Mouse (Mus musculus) MEL (cell line): ENCODE results near the gene Tspyl4.

Experiments used
- CHD1 ChIP-seq: IDR thresholded peaks from 2 replicates; pipeline ENCODE4 v1.6.1; 2012; ENCODE audit warnings: low read depth, mild to moderate bottlenecking, inconsistent platforms, low read length, improper control_type of control experiment
- CHD2 ChIP-seq: IDR thresholded peaks from 2 replicates; pipeline ENCODE4 v1.6.1; 2011; ENCODE audit warnings: low read length, improper control_type of control experiment
- CTCF ChIP-seq, 3 experiments: IDR thresholded peaks in 2 of 3; conservative IDR thresholded peaks in 1 of 3; 2 replicates each; pipeline ENCODE4 v1.5.1; 2011 to 2012; ENCODE audit warnings: low read length in 3 of 3, low read depth in 2 of 3, mild to moderate bottlenecking in 2 of 3, improper control_type of control experiment in 1 of 3, inconsistent platforms in 1 of 3, mixed read lengths in 1 of 3, moderate library complexity in 1 of 3; ENCODE audit not compliant: control insufficient read depth in 1 of 3, insufficient read depth in 1 of 3, poor library complexity in 1 of 3, severe bottlenecking in 1 of 3
- E2F4 ChIP-seq: IDR thresholded peaks from 2 replicates; pipeline ENCODE4 v1.6.1; 2011; ENCODE audit warnings: low read depth, low read length, improper control_type of control experiment, borderline replicate concordance
- EP300 ChIP-seq, 2 experiments: IDR thresholded peaks; 2 replicates each; pipeline ENCODE4 v1.6.1; 2011; ENCODE audit warnings: improper control_type of control experiment in 2 of 2, low read length in 2 of 2, low read depth in 1 of 2, mild to moderate bottlenecking in 1 of 2
- KAT2A ChIP-seq: conservative IDR thresholded peaks from 2 replicates; pipeline ENCODE4 v1.6.1; 2012; ENCODE audit warnings: low read depth, low read length, improper control_type of control experiment, inconsistent platforms
- MXI1 ChIP-seq: IDR thresholded peaks from 2 replicates; pipeline ENCODE4 v1.6.1; 2011; ENCODE audit warnings: mild to moderate bottlenecking, low read depth, low read length, improper control_type of control experiment
- MYB ChIP-seq: IDR thresholded peaks from 2 replicates; pipeline ENCODE4 v1.6.1; 2011; ENCODE audit warnings: mild to moderate bottlenecking, low read depth, low read length, improper control_type of control experiment
- POLR2A ChIP-seq, 2 experiments: IDR thresholded peaks; 2 replicates each; pipeline ENCODE4 v1.6.1; 2011 to 2012; ENCODE audit warnings: low read length in 2 of 2, mild to moderate bottlenecking in 2 of 2, control low read depth in 1 of 2, improper control_type of control experiment in 1 of 2, low read depth in 1 of 2, moderate library complexity in 1 of 2; ENCODE audit not compliant: control insufficient read depth in 1 of 2, insufficient read depth in 1 of 2, poor library complexity in 1 of 2
- UBTF ChIP-seq: IDR thresholded peaks from 2 replicates; pipeline ENCODE4 v1.6.1; 2012; ENCODE audit warnings: low read depth, mild to moderate bottlenecking, inconsistent platforms, low read length, improper control_type of control experiment, moderate library complexity, borderline replicate concordance; ENCODE audit not compliant: insufficient read depth
- USF2 ChIP-seq, 2 experiments: IDR thresholded peaks; 2 replicates each; pipeline ENCODE4 v1.6.1; 2011 to 2012; ENCODE audit warnings: improper control_type of control experiment in 2 of 2, low read length in 2 of 2, borderline replicate concordance in 1 of 2, inconsistent platforms in 1 of 2, low read depth in 1 of 2, mild to moderate bottlenecking in 1 of 2; ENCODE audit not compliant: insufficient read depth in 1 of 2
- ZNF384 ChIP-seq: IDR thresholded peaks from 2 replicates; pipeline ENCODE4 v1.6.1; 2012; ENCODE audit warnings: low read depth, mild to moderate bottlenecking, inconsistent platforms, low read length, improper control_type of control experiment

DNA sequence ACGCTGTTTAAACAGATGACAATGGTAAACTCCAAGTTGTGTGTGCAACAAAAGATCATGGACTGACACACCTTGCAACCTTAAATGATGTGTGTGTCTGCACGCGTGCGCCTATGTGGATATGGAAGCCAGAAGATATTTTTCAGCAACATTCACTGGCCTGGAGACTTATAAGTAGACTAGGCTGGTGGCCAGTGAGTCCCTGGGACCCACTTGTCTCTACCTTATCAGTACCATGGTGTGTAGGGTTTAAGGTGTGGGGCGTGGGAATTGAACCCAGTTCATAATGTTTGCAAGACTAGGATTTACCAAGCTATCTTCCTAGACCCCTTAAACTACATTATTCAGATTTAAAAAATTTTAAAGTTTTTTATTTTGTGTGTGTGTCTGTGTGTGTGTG lies 29.9 kb downstream of the Tspyl4 start:
- no peak for TF ChIP-seq USF2 (IDR thresholded peaks at IDR 0.05; ENCODE audit: borderline replicate concordance in 1 of 2, insufficient read depth in 1 of 2, low read depth in 1 of 2, low read length in 2 of 2)
- no peak for TF ChIP-seq CTCF (IDR thresholded peaks at IDR 0.05 in 2 of 3, conservative IDR thresholded peaks at IDR 0.05 in 1 of 3; ENCODE audit: control insufficient read depth in 1 of 3, insufficient read depth in 1 of 3, low read depth in 2 of 3, low read length in 3 of 3, poor library complexity in 1 of 3, severe bottlenecking in 1 of 3)
- TF ChIP-seq MXI1 = no peak
- TF ChIP-seq MYB = no peak
- no peak for TF ChIP-seq UBTF
- no peak for TF ChIP-seq EP300 (IDR thresholded peaks at IDR 0.05; ENCODE audit: low read depth in 1 of 2, low read length in 2 of 2)
- no peak for TF ChIP-seq POLR2A (IDR thresholded peaks at IDR 0.05; ENCODE audit: control insufficient read depth in 1 of 2, insufficient read depth in 1 of 2, low read depth in 1 of 2, low read length in 2 of 2, poor library complexity in 1 of 2)
- TF ChIP-seq KAT2A = no peak
- no peak for TF ChIP-seq CHD2
- TF ChIP-seq ZNF384 = no peak
- no peak for TF ChIP-seq CHD1
- TF ChIP-seq E2F4 = no peak
